Mouse (Mus musculus) limb, embryonic 12.5 days (tissue): ENCODE results near the gene Fank1. TPM values are rescaled to one million over a fixed set of nuclear protein-coding genes. Genes with fewer than 3 reads are reported as not detected.

Experiments
- ATAC-seq: fragments of 200-750 bp; cut with Nextera tagmentation; 2 replicates; pipeline ENCODE4 v1.8.0; 2017; ENCODE audit warnings: low read depth, moderate TSS enrichment; ENCODE audit not compliant: insufficient number of reproducible peaks, insufficient read depth, low FRiP score, low TSS enrichment
- H3K27ac ChIP-seq: fragments of 300-500 bp; sonication (generic); 2 replicates; pipeline ENCODE4 v1.5.1; 2016; ENCODE audit warnings: mild to moderate bottlenecking, moderate library complexity
- H3K27me3 ChIP-seq: fragments of 300-500 bp; sonication (generic); 2 replicates; pipeline ENCODE4 v1.6.1; 2016; ENCODE audit warnings: mild to moderate bottlenecking, moderate library complexity
- H3K36me3 ChIP-seq: fragments of 300-500 bp; sonication (generic); 2 replicates; pipeline ENCODE4 v1.6.1; 2016; ENCODE audit warnings: mild to moderate bottlenecking, moderate library complexity
- H3K4me1 ChIP-seq: fragments of 300-500 bp; sonication (generic); replicated peaks from 2 replicates; pipeline ENCODE4 v1.6.1; 2016
- H3K4me2 ChIP-seq: fragments of 300-500 bp; sonication (generic); 2 replicates; pipeline ENCODE4 v1.6.1; 2016; ENCODE audit warnings: mild to moderate bottlenecking, moderate library complexity
- H3K4me3 ChIP-seq: fragments of 300-500 bp; sonication (generic); replicated peaks from 2 replicates; pipeline ENCODE4 v1.5.1; 2016; ENCODE audit warnings: mild to moderate bottlenecking
- H3K9ac ChIP-seq: fragments of 300-500 bp; sonication (generic); replicated peaks from 2 replicates; pipeline ENCODE4 v1.6.1; 2016; ENCODE audit warnings: mild to moderate bottlenecking, moderate library complexity
- H3K9me3 ChIP-seq: fragments of 300-500 bp; sonication (generic); 2 replicates; pipeline ENCODE4 v1.6.1; 2016; ENCODE audit warnings: mild to moderate bottlenecking, moderate library complexity
- WGBS: fragments of 180-500 bp; shearing (Covaris S2); methylation state at CpG from one replicate; pipeline ENCODE4 v1.1.7; 2016; 5-methylcytosine and 5-hydroxymethylcytosine counted together
- polyA plus RNA-seq: library from polyadenylated mRNA; unstranded; fragments of >200 nt; fragmentation: Nextera tagmentation; extraction: Ambion mirVana; gene quantifications from 2 replicates; pipeline ENCODE4 v1.2.1, GENCODE M21; 2016

Gene Fank1
- polyA plus RNA-seq, 1 experiment from 2014 or later = 0.16 TPM

DNA sequence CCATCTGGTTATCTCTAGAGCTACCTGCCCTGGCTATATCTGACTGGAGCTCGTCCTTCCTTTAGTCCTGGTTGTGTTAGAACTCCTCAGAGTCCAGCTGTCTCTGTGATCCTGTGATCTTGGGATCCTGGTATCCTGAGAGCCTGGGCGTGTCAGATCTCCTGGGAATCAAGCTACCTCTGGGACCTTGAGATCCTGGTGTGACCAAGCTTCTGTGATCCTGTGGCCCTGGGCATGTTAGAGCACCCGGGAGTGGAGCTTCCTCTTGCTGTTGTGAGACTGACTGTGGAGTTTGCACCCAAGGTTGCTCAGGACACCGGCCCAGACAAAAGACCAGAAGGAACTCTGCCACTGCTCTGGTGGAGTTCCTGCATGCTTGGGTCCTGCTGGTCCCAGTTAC lies 122.7 kb downstream of the Fank1 start:
- Histone ChIP-seq H3K4me1 (no peaks in the 10 kb centered on the region), H3K27me3 (no peaks in the 10 kb centered on the region), H3K9me3 (no peaks in the 10 kb centered on the region), H3K27ac (no peak overlapping the region), H3K4me2 (no peak overlapping the region), H3K36me3 (no peaks in the 10 kb centered on the region), H3K4me3 (no peak overlapping the region), H3K9ac (no peak overlapping the region)
- no peak for ATAC-seq
- WGBS = 83% methylated on average over 4 of the region's 4 CpGs

DNA sequence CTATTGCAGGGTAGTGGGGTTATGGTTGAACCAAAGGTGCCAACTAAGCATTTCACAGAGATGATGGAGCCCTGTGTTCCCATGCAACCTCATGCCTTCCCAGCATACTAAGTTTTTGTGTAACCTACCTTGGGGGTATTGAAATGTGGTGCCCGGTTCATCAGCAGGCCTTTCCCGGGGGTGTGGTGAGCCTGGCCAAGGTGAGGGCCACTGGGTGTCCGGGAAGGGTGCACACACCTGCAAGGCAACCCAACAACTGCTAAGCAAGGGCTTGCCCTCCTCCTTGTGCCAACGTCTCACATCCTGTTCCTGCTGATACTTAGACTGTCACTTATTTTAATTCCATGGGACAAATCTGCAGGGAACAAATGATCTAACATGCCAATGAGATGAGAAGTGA lies 132.3 kb downstream of the Fank1 start:
- no peak for ATAC-seq
- Histone ChIP-seq H3K27me3 (no peaks in the 10 kb centered on the region), H3K9me3 (no peaks in the 10 kb centered on the region; the same call in 1 of the 2 replicates), H3K27ac (no peak overlapping the region), H3K36me3 (no peaks in the 10 kb centered on the region), H3K4me1 (no peaks in the 10 kb centered on the region), H3K4me2 (no peak overlapping the region), H3K9ac (no peak overlapping the region), H3K4me3 (no peak overlapping the region)
- WGBS = 90% methylated on average over 4 of the region's 4 CpGs

DNA sequence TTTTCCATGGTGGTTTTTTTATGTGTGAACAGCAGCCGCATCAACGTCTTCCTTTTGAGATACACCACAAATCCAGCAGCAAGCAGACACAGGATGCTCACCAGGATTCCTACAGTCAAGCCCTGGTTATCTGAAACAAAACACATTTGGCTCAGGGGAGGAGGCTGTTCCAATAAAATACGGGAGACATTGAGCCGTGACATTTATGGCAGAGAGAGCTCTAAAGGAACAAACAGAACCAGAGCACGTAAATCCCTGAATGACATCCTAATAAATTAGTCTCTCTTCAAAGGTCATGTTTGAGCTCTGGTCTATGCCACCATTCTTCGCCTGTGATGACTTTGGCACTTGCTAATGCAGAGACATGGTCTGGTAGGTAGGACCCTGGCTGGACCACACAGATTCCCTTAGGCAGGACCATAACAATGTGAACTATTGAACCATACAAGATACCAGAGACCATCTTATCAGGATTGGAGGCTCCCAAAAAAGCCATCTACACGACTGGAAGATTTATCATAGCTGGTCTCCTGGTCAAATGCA lies 133.2 kb downstream of the Fank1 start:
- Histone ChIP-seq H3K9me3 (no peaks in the 10 kb centered on the region; the same call in 1 of the 2 replicates), H3K36me3 (no peaks in the 10 kb centered on the region), H3K9ac (no peak overlapping the region), H3K4me2 (no peak overlapping the region), H3K27ac (no peak overlapping the region), H3K27me3 (no peaks in the 10 kb centered on the region), H3K4me1 (no peaks in the 10 kb centered on the region), H3K4me3 (no peak overlapping the region)
- 26% methylated on average over 7 of the region's 7 CpGs for WGBS
- ATAC-seq = no peak

- WGBS = 91% methylated on average over 3 of the region's 3 CpGs
- Histone ChIP-seq H3K36me3 (no peaks in the 10 kb centered on the region), H3K27me3 (no peaks in the 10 kb centered on the region)
Measured at GRCm38 (mm10) chr7:133911881-133912280, 135.2 kb downstream of the Fank1 start.

DNA sequence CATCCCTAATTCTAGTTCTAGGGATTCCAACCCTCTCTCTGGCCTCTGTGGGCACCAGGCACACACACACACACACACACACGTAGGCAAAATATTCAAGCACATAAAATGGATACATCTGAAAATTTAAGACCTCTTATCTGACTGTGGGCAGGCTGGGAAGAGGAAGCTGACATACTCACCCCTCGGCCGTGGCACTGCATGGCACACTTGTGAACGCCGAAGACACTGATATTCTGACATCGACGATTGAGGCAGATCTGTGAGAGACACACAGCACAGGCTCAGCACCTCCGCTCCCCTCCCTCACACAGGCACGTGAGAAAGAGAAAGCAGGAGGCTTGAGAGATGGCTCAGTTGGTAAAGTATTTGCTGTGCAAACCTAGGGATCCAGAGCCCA lies 139.6 kb downstream of the Fank1 start:
- Histone ChIP-seq H3K9ac (no peak overlapping the region), H3K36me3 (no peaks in the 10 kb centered on the region), H3K4me2 (no peak overlapping the region), H3K27me3 (no peaks in the 10 kb centered on the region), H3K4me1 (no peaks in the 10 kb centered on the region), H3K4me3 (no peak overlapping the region), H3K27ac (no peak overlapping the region), H3K9me3 (no peaks in the 10 kb centered on the region)
- ATAC-seq = no peak
- WGBS = 89% methylated on average over 9 of the region's 9 CpGs

More at GRCm38 (mm10) chr7:133911881-133912280, 135.2 kb downstream of the Fank1 start:
- no peak overlapping the region for H3K27ac ChIP-seq
- H3K4me2 ChIP-seq = no peak overlapping the region
- no peak overlapping the region for H3K4me3 ChIP-seq
- no peaks in the 10 kb centered on the region for H3K9me3 ChIP-seq
- H3K4me1 ChIP-seq = no peaks in the 10 kb centered on the region
- ATAC-seq = no peak
- no peak overlapping the region for H3K9ac ChIP-seq

GRCm38 (mm10) chr7:133919306-133919705 lies 142.6 kb downstream of the Fank1 start:
- 68% methylated on average over 5 of the region's 5 CpGs for WGBS
- no peak overlapping the region for H3K9ac ChIP-seq
- no peaks in the 10 kb centered on the region for H3K9me3 ChIP-seq
- H3K4me1 ChIP-seq = no peaks in the 10 kb centered on the region
- no peak overlapping the region for H3K4me2 ChIP-seq
- ATAC-seq = no peak
- H3K27me3 ChIP-seq = no peaks in the 10 kb centered on the region; the same call in 1 of the 2 replicates
- no peak overlapping the region for H3K27ac ChIP-seq
- no peaks in the 10 kb centered on the region for H3K36me3 ChIP-seq
- H3K4me3 ChIP-seq = no peak overlapping the region

- no peaks in the 10 kb centered on the region for H3K36me3 ChIP-seq
- no peaks in the 10 kb centered on the region for H3K4me1 ChIP-seq
- H3K27ac ChIP-seq = no peak overlapping the region
- H3K9ac ChIP-seq = no peak overlapping the region
- H3K4me2 ChIP-seq = no peak overlapping the region
- H3K4me3 ChIP-seq = no peak overlapping the region
- no peaks in the 10 kb centered on the region for H3K9me3 ChIP-seq
- ATAC-seq = no peak
- no peaks in the 10 kb centered on the region; the same call in 1 of the 2 replicates for H3K27me3 ChIP-seq
- WGBS = 91% methylated on average over 5 of the region's 5 CpGs
Measured at GRCm38 (mm10) chr7:133919918-133920317, 143.3 kb downstream of the Fank1 start.

GRCm38 (mm10) chr7:133920724-133921123 lies 144.1 kb downstream of the Fank1 start:
- H3K9me3 ChIP-seq = no peaks in the 10 kb centered on the region
- no peak for ATAC-seq
- no peaks in the 10 kb centered on the region; the same call in 1 of the 2 replicates for H3K27me3 ChIP-seq
- H3K4me2 ChIP-seq = no peak overlapping the region
- no peak overlapping the region for H3K27ac ChIP-seq
- H3K4me3 ChIP-seq = no peak overlapping the region
- H3K36me3 ChIP-seq = no peaks in the 10 kb centered on the region
- no peak overlapping the region for H3K9ac ChIP-seq
- WGBS = 94% methylated on average over 7 of the region's 7 CpGs
- H3K4me1 ChIP-seq = no peaks in the 10 kb centered on the region

DNA sequence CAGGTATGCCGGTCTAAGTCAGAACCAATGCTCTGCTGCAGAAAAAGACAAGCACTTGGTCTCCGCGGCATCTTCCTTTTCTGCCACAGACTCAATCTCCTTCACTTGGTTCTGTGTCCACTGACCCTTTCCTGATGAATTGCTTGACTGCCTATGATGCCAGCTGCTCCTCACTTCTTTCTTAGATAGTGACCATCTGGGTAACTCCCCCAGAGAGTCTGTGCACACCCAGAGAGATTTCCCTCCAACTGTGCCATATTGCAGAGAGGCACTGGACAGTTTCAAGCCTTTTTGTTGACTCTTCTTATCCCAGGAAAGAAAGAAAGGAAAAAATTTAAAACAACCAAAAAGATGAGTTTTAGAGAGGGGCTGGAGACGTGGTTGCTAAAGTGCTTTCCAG lies 144.6 kb downstream of the Fank1 start:
- H3K4me1 ChIP-seq = no peaks in the 10 kb centered on the region
- H3K36me3 ChIP-seq = no peaks in the 10 kb centered on the region
- H3K9me3 ChIP-seq = no peaks in the 10 kb centered on the region
- ATAC-seq = no peak
- WGBS = 93% methylated on average over 4 of the region's 4 CpGs
- H3K27me3 ChIP-seq = no peaks in the 10 kb centered on the region; the same call in 1 of the 2 replicates
- no peak overlapping the region for H3K4me2 ChIP-seq
- H3K27ac ChIP-seq = no peak overlapping the region
- H3K4me3 ChIP-seq = no peak overlapping the region
- H3K9ac ChIP-seq = no peak overlapping the region

DNA sequence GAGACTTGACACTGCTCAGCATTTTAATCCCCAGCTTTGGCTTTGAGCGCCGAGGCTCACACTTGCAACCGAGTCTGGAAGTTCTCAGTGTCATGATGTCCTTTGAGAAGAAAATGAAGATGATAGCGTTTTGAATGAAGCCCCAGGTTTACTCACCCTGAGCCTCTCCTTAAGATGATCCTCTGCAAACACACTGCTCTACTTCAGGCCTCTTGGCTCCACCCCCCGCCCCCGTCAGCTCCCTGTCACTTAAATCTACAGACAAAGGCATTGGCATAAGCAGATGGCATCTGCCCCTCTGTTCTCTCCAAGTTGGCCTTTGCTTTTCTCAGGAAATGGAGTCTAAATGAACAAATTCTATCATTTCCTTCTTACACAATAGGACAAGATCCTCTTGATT lies 147.3 kb downstream of the Fank1 start:
- H3K4me3 ChIP-seq = no peak overlapping the region
- no peaks in the 10 kb centered on the region for H3K9me3 ChIP-seq
- WGBS = 45% methylated on average over 6 of the region's 6 CpGs
- no peak overlapping the region for H3K27ac ChIP-seq
- no peak overlapping the region for H3K9ac ChIP-seq
- no peak for ATAC-seq
- no peaks in the 10 kb centered on the region; the same call in 1 of the 2 replicates for H3K27me3 ChIP-seq
- H3K4me2 ChIP-seq = no peak overlapping the region
- H3K36me3 ChIP-seq = no peaks in the 10 kb centered on the region
- H3K4me1 ChIP-seq = no peaks in the 10 kb centered on the region

- no peak overlapping the region for H3K9ac ChIP-seq
- 79% methylated on average over 2 of the region's 2 CpGs for WGBS
- H3K27me3 ChIP-seq = no peaks in the 10 kb centered on the region; the same call in 1 of the 2 replicates
- no peak overlapping the region for H3K4me3 ChIP-seq
- H3K27ac ChIP-seq = no peak overlapping the region
- no peak overlapping the region for H3K4me2 ChIP-seq
- no peaks in the 10 kb centered on the region for H3K9me3 ChIP-seq
- H3K4me1 ChIP-seq = no peaks in the 10 kb centered on the region
- ATAC-seq = no peak
- no peaks in the 10 kb centered on the region for H3K36me3 ChIP-seq
Measured at GRCm38 (mm10) chr7:133925771-133926170, 149.1 kb downstream of the Fank1 start.

DNA sequence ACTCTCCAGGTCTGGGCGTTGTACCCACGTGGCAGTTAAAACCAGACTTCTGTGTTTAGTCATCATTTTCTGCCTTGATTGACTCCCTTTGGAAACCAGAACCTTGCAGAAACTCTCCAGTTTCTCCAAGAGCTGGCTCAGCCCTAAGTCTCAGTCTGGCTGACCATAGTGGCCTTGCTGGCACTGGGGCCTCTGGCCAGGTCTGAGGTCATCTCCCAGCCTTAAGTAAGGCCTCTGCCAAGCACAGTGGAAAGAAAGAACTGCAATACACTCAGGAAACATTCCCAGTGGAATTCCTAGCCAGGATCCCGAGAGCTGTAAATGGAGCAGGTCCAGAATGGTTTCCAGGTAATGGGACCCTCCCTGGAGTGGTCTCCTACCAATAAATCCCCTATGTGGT lies 152.3 kb downstream of the Fank1 start:
- Histone ChIP-seq H3K9ac (no peak overlapping the region), H3K36me3 (no peaks in the 10 kb centered on the region), H3K27ac (no peak overlapping the region), H3K4me2 (no peak overlapping the region), H3K4me1 (peaks cover 7% of the 10 kb centered on the region), H3K9me3 (no peaks in the 10 kb centered on the region), H3K4me3 (no peak overlapping the region), H3K27me3 (no peaks in the 10 kb centered on the region; the same call in 1 of the 2 replicates)
- no peak for ATAC-seq
- 89% methylated on average over 3 of the region's 3 CpGs for WGBS
